Mouse (Mus musculus) MEL-GATA-1-ER (cell line): ENCODE measurements at regions not wholly inside any gene's neighbourhood (a gene's known extent, or its start where the extent isn't known, plus 50 kb on each side); places are given as distances from the start of the nearest gene placed in this dataset.

Experiments used
- DNase-seq: peaks from one replicate; pipeline ENCODE4 v3.0.0-alpha.2; 2012; ENCODE audit warnings: low read depth; ENCODE audit errors: extremely low read depth

DNA sequence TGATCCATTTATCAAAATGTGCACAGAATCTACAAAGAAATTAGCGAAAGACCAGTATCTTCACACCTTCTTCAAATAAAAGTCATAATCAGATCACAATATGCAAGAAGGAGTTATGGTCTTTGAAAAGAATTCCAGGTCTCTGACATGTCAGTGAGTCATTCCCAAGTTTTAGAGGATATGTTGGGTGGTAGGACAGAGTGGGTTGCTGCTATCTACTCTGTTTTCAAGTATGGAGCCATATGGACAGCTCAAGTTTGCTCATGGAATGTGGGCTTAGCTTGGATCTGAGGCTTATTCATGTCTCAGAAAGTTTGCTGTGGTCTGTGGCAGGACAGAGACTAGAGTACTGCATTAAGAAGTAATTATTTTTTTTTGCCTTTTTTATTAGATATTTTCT is 657.0 kb downstream of the Inhba start:
- no peak for DNase-seq

DNA sequence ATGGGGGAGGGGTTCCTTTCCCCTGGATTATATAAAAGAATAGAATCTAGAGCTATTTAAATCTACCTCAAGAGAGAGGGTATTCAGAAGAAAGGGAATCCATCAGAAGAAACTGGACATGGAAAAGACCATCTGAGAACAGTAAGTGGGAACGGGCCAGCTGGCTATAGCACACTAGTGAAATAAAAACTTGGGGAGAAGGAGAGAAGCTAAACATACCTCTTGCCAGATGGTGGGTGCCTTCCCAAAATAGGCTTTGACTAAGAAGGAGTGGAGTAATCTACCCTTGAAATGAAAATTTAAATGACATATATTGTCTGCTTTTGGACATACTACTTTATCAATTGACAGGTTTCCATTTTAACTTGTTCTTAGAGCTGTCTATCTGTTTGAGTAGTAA is 657.6 kb downstream of the Inhba start:
- DNase-seq = no peak

GRCm38 (mm10) chr13:16670047-16670733 is 658.5 kb downstream of the Inhba start:
- DNase-seq = no peak

DNA sequence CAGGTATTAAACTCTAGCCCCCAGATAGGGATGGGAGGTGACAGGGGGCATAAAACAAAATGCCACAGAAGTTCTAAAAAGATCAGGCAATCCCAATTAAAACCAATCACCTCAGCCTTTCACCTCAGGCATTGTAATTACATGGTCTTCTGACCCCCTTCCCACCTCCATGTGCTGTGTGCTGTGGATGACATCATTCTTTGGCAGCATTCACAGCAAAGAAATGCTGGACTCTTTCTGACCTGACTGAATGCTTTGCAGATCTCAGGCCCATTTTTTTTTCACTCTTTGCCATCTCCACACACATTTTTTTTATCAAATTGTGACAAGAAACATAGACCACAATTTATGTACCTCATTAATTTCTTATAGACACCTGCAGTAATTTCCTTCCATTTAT is 659.1 kb downstream of the Inhba start:
- DNase-seq = no peak

GRCm38 (mm10) chr13:16676873-16677272 is 665.2 kb downstream of the Inhba start:
- DNase-seq = no peak

- DNase-seq = no peak
Observed at GRCm38 (mm10) chr13:16678246-16679024, 666.8 kb downstream of the Inhba start.

GRCm38 (mm10) chr13:16694201-16694600 is 682.5 kb downstream of the Inhba start:
- no peak for DNase-seq

- DNase-seq = no peak
Observed at GRCm38 (mm10) chr13:16700934-16701333, 689.3 kb downstream of the Inhba start.

GRCm38 (mm10) chr13:16702138-16702537 is 690.5 kb downstream of the Inhba start:
- no peak for DNase-seq

DNA sequence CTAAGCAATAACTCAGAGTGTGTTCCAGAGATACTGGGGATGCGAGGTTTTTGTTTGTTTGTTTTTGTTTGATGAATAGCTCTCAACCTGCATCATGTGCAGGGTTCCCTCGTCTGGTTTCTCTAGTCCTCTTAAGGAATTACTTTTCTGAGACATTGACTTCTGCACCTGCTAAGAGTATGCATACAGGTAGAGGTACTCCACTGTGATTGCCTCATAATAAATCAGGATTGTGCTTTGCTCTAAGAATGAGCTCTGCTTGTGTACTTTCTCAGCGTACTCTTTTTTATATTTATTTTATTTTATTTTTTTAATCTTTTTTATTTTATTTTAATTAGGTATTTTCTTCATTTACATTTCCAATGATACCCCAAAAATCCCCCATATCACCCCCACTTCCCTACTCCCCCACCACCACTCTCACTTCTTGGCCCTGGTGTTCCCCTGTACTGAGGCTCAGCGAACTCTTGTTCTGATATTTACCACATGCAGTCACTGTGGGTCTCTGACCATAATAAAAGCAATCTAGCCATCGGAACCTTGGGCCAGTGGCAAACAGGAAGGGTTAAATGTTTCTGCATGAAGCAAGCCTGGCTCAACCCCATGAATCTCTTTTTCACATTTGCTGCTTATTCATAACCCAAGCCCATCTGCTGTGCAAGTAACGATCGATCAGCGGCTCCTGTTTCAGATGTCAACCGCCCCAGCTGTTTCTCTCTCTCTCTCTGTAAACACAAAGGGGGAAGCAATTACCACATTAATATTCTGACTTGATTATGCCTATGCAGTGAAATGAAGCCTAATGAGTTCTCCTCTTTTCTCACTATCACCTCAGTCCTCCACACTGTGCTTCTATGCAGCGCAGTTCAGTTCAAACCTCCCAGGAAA is 693.8 kb downstream of the Inhba start:
- no peak for DNase-seq

DNA sequence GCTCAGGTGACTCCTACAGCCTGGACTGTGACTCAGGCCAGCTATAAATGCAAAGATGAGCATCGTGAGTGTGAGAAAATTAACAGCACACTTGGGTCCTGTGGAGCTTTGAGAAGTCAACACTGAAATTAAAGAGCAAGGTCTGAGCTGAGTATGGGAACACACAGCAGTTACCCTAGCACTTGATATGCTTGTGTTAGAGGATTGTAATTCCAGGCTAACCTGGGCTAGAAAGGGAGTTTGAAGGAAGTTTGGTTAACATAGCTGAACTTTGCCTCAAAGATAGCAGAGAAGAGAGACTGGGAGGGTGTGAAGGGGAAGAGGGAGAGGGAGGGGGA is 694.4 kb downstream of the Inhba start:
- no peak for DNase-seq

DNA sequence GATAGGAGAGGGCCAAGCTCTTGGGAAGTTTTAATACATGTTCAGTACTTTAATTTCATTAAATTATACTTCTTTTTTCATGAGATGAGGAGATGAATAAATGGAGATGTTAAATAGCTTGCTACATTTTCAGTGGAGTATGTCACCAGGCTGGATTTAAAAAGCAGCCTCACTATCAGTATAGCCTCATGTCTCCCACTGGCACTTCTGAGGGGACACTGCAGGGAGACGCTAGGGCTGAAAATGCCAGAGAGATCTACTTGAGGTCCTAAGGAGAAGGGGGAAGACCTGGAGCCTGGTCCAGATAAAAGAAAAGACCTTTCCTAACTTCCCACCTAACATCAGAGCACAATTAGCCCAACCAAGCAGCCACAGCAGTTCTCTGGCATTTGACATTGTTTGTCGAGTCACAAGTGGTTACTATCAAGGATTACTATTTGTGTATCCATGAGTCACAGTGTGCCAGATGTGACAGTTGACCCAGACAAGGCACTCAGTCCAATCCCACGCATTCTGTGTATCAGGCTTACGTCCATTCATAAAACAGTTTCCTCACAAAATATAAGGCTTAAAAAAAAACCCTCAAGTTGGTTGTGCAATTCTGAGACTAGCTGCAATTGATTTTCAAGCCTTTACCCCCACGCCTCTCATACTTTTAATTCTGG is 703.8 kb downstream of the Inhba start:
- DNase-seq = no peak

DNA sequence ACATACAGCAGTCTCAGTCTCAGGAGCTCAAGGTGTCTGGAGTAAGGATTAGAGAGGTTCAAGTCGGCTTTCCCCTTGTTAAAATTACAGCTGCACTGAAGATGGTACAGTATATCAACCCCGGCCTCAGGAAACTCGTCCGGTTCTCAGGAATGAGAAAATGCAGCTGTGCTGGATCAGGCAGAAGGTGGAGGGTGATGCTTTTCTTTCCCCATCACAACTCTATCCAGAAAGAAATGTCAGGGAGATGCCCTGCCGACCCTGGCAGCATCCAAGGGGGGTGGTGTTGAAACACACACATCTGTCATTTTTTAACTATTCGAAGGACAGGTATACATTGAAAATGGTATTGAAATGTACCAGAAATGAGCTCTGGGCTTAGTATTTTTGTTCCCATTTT is 704.7 kb downstream of the Inhba start:
- no peak for DNase-seq

DNA sequence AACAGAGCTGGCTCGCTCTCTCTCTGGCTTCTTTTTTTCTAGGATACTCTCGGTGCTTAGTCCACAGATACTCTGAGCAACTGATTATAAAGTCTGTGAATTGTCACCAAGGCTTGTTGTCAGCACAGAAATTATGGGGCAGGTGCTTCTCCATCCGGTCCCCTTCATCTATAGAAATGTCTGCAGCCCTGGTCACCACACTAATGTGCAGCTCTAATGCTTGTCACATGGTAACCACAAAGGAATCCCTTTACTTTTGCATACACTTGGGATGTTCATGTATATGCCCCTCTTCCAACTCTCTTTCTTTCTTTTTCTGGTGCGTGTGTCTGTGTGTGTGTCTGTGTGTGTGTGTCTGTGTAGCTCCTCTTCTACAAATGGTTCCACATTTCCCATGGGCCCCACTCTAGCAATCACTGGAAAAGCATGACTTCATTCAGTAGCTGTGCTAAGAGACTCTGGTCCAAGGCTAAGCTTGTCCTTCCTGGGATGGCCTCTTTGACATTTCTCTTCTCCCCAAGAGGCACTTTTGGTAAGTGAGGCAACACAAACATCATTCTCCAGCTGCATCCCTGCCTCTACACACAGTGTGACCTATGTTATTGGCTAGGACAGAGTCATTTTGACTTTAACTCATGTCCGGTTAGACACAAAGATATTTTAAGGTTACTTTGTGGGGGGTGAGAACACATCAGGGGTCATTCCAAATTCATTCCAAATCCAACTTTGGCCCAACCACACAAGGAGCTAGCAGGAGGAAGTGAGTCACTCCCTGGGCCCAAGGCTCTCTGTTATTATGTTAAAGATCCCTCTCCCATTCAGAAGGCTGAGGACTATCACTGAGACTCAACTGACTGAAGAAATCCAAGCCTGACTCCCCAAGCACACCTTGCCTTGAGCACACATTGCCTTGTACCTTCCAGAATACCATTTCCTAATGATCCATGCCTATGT is 705.4 kb downstream of the Inhba start:
- no peak for DNase-seq

GRCm38 (mm10) chr13:16720090-16720489 is 708.4 kb downstream of the Inhba start:
- DNase-seq = no peak

GRCm38 (mm10) chr13:16725350-16725749 is 713.7 kb downstream of the Inhba start:
- no peak for DNase-seq

- no peak for DNase-seq
Observed at GRCm38 (mm10) chr13:16738313-16738712, 726.7 kb downstream of the Inhba start.

DNA sequence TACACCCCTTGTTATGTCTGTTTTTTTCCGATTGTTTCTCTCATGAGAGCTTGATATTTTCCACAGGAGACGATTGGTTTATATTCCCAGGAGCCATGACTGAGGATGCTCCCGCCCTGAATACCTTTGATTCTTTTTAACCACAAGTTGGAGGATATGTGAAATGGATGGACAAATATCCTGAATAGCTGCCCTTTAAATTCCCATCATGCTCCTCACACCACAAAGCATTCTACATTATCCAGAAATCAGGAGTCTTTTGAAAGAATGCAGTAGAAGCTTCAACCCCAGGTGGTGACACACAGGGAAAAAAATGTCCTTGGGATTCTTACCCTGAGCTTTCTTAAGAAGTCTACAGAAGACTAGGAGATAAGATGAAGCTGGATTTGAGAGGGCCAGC is 727.9 kb downstream of the Inhba start:
- no peak for DNase-seq

DNA sequence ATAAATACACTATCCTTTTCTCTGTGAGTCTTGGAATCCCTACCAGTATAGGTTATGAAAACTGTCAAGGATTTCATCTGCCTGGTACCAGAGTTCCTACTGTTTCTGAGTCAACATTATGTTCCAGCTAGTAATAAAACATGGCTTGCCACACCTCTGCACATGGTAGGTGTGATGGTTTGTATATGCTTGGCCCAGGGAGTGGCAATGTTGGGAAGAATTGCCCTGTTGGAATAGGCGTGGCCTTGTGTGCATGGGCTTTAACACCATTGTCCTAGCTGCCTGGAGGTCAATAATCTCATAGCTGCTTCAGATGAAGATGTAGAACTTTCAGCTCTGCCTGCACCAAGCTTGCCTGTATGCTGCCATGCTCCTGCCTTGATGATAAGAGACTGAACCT is 732.6 kb downstream of the Inhba start:
- DNase-seq = no peak

DNA sequence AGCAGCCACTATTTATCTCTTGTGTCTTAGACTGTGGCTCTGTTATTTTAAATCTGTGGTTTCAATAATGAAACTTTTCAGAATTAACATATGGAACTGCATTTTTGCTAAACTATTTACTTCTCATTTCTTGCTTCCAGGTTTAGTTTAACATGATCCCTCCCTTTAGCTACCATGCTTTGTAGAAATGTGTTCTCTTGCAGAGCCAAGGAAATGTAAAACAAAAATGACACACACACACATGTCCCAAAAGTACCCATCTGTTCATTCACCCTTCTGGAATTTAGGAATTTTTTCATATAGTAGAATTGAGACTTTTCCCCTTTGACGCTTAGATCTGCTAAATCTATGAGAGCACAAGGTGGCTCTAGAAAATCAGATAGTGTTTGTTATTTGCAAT is 734.0 kb downstream of the Inhba start:
- DNase-seq = no peak
